Mouse (Mus musculus) heart, adult 11 months (tissue): Measurements from ENCODE around the gene Rbms1.

Experiments
- DNase-seq: peaks from one replicate; pipeline ENCODE4 v3.0.0; 2022

The Rbms1 gene

GRCm38 (mm10) chr2:60844259-60844658 is 118.7 kb downstream of the Rbms1 start:
- DNase-seq: no peak

DNA sequence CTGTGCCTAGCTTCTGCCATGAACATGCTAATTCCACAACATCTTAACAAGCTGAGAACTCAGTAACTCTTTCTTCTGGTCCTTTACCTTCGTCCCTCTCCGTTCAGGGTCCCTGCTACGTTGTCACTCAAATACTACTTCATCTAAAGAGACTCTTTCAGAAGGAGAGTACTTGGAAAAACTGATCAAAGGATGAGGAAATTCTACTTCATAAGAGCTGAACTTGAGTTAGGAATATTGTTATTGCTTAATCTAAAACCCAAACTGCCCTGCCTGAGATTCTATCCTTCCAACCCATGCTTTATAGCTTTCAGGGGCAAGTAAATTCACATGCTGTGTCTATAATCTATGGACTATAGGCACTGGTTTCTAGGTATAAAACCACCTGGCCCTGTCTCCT is 119.4 kb downstream of the Rbms1 start:
- DNase-seq: no peak

DNA sequence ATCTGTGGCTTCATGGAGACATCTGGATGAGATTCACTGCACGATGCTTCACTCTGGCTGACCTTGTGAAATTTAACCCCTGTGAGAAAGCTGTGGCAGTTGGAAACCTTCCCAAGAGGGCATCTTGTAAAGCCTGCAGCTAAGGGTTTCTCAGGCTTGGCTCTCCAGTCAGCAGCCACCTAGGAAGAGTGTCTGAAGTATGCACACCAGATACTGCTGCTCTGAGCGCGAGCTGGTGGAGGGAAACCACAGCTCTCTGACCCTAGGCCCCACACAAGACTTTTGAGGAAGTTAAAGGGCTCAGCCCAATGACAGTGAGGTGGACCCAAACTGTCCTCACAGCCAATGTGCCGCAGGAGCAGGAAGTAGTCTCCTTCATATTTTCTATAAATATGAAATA is 120.0 kb downstream of the Rbms1 start:
- DNase-seq: peak; percentile 96

DNA sequence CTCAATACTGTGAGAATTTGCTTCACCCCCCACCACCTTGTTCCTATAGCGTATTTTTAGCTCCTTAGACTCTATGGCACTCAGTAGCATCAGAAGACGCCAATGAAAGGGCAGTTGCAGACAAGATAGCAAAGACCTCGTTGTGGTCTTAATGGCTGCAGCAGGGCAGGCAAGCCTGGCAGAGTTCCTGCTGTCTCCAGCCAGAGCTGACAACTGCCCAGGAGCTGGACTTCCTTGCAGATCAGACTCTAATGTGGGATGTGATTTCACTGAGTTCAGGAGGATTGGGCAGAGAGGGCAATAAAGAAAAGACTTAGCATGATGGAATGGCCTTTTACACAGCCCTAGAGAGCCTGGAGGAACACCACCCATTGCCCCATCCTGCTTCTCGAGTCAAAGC is 122.1 kb downstream of the Rbms1 start:
- no peak for DNase-seq

- DNase-seq: no peak
Measured at GRCm38 (mm10) chr2:60839498-60839897, 123.5 kb downstream of the Rbms1 start.

- peak; percentile 99 for DNase-seq
Measured at GRCm38 (mm10) chr2:60838856-60839255, 124.1 kb downstream of the Rbms1 start.

DNA sequence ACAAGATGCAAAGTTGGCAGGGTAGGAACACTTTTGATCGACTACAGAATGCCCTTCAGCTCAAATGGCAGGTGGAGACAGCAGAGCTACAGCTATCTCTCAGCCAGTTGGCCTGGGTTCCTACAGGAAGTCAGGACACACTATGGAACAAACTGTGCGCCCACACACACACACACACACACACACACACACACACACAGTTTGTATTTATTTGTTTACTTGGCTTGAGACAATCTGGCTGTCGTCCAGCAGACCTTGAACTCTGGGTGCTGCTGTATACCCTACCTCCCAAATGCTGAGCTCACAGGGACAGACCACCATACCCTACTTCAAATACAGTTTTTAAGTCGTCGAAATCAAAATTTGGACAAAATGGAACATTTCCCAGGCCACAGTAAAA is 125.4 kb downstream of the Rbms1 start:
- peak; percentile 93 for DNase-seq

DNA sequence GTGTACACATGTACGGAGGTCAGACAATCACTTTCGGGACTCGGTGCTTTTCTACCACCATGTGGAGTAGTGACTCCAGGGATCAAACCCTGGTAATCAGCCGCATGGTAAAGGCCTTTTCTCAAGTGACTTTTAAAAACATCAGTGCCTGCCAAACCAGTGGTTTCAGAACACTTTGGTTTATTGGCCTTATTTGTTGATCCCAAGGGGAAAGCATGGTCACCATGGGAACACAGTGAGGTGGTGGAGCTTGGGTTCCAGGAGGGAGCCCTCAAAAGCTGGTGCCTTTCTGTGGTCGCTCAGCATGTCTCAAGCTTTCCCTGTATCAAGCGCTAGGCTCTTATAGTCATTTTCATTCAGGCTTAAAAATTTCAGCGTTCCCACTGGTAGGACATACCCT is 126.8 kb downstream of the Rbms1 start:
- DNase-seq: peak; percentile 93

DNA sequence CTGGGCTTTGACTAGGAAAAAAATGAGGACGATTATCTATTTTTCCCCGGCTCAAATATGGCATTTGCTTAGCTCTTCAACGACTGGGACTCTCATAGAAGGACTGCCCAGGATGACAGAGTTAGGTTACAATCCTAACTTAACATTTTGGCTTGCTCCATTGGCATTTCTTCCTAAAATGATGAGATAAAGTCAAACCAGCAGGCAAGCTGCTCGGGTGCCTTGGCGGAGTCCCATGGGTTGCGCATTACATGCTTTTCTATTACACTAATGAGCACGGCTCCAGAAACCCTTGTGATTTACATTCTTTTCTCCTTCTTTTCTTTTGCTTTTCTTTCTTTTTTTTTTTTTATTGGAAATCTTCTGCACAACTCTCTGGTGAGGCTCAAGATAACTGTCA is 128.7 kb downstream of the Rbms1 start:
- DNase-seq: peak; percentile 94

DNA sequence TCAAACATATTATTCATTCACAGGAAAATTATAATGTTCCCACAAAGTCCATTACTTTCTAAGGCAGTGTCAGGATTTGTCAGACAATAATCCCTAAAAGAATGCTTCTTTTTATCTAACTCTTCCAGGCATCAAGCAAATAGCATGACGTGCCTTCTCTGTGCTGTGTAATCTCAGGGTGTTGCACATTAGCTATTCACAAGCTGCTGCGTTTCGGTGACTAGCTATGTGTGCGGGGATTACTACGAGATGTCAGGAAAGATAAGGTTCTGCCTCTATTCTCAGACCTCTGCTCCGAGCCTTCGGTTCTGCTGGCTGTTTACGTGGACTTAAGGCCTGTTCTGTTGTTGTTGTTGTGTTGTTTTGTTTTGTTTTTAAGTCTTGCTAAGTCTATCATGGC is 130.7 kb downstream of the Rbms1 start:
- DNase-seq: no peak

GRCm38 (mm10) chr2:60830464-60830863 is 132.5 kb downstream of the Rbms1 start:
- peak; percentile 72 for DNase-seq

DNA sequence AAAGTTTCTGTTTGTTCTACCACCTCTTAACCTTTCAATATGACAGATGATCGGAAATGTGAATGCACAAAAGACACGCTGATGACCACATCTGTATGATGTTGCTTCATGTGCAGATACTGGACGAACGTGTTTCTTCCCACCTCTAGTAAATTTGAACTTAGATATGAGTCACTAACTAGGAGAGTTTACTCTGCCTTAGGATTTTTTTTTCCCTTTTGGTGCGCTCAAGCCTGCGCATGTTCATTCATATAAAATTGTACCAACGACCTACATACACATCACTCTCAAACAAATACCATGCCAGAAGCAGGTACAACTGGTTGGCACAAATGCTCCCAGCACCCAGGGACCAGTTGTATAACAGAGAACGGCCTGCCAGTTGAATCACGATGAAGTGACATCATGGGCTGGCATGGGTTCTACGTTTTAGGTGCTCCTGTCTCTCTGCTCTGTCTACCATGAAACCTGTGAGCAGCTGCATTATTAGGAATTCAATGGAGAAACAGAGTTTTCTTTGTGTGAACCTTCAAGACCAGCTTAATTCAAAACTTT is 134.0 kb downstream of the Rbms1 start:
- DNase-seq: peak; percentile 90

DNA sequence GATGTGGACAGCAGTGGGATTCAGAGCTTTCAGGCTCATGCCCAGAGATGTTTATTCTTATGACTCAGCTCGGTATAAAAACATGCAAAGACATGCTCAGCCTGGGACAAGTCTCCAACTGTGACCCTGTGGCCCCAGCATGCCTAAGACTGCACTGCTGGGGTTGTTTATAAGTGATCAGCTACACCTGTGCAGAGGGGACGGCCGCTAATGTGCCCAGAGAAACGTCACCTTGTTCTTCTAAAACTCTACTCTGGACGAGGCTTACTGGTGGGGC is 135.9 kb downstream of the Rbms1 start:
- DNase-seq: no peak

DNA sequence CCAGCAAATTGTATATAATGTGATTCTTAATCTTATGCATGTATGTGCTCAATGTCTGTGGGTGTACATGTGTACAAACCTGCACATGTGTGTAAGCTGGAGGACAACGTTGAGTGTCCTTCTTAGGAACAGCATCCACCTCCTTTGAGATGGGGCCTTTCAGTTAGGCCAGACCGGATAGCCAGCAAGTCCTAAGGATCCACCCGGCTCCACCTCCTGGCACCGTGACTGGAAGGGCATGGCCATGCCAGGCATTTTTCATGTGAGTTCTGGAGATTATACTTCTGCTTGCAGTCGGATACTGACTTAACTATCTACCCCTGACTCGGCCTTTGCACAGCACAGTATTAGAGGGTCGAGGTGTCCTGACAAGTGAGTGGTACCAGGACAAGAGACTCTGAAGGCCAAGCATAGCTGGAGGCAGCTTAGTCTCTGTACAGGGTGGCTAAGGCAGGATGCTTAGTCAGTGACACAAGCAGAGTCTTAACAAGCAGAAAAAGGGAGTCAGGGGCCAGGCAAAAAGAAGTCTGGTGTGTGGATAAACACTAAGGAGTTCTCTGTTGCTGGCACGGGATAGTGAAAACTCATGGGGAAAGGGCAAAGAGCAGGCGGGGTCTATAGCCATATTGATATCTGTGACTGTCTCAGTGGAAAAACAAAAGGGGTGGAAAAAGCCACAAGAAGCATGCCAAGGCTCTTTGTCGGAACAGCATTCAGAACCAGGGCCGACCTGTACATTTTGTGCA is 136.4 kb downstream of the Rbms1 start:
- DNase-seq: peak; percentile 93

DNA sequence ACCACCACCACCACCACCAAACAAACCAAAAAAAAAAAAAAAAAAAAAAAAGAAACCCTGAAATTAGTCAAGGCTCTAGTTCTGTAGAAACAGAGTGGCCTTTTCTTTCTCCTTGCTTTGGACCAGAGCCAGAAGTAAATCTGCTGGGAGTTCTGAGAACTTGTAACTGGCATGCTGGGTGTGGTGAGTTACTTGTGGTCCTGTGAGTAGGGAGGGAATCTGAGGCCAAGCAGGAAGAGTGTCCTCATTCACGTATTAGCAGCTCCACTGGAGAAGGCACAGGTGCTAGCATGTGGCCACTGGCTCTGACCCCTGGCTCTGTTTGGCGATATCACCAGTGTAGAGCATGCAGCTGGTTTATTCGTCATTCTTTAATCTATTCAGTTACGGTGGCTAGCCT is 137.3 kb downstream of the Rbms1 start:
- peak; percentile 98 for DNase-seq

- DNase-seq: peak; percentile 91
Measured at GRCm38 (mm10) chr2:60821635-60822034, 141.4 kb downstream of the Rbms1 start.

GRCm38 (mm10) chr2:60818632-60819031 is 144.4 kb downstream of the Rbms1 start:
- peak; percentile 94 for DNase-seq

DNA sequence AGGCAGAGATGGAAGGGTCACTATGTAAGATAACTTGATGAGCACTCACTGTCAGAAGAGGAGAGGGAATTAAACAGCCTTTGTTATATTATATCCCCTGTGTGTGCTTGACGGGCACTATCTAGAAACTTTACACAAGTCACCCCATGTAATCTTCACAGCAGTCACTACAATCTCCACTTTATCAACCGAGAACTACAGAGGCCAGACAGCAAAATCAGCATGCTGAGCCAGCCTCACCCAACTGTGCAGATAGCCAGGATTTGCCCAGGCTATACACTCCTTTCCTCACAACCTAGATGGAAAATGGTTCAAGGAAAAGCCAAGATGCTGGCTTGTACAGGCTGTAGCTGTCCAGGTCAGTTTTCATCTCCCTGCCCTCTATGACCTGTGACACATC is 146.7 kb downstream of the Rbms1 start:
- DNase-seq: peak; percentile 53

GRCm38 (mm10) chr2:60814788-60815187 is 148.2 kb downstream of the Rbms1 start:
- peak; percentile 91 for DNase-seq

GRCm38 (mm10) chr2:60812949-60813348 is 150.0 kb downstream of the Rbms1 start:
- peak; percentile 95 for DNase-seq

DNA sequence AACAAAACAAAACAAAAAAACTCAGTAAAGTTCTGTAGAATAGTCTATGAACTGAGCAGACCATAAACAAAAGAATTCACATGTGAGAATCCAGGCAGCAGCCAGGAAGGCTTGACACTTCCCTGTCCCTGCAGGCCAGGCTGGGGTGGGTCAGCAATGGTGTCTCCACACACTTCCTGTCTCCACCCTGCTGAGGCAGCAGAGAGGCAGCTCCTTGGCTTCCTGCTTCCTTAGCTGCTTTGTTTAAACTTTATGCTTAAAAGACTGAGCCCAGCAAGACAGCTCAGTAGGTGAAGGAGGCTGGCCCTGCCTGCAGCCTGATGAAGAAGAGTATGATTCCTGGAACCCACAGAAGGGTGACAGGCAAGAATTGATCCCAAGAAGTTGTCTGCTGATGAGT is 152.4 kb downstream of the Rbms1 start:
- peak; percentile 99 for DNase-seq

GRCm38 (mm10) chr2:60809441-60809921 is 153.5 kb downstream of the Rbms1 start:
- DNase-seq: peak; percentile 90

DNA sequence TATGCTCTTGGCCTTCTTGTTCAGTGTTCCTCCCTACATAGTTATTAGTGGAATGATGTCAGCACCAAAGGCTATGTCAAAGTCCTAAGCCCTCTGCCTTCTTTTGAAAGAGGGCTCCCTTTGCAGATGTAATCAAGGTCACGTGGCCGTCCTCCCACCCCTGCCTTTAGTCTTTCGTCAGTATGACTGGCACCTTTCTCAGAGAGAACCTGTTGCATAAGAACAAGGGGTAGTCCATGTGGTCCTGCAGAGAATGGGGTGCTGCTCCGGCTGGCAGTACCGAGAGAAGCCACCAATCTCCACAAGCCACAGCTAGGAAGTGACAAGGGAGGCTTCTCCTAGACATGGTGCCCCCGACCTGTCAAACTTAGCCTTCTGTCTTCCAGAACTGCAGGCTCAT is 154.2 kb downstream of the Rbms1 start:
- peak; percentile 77 for DNase-seq

DNA sequence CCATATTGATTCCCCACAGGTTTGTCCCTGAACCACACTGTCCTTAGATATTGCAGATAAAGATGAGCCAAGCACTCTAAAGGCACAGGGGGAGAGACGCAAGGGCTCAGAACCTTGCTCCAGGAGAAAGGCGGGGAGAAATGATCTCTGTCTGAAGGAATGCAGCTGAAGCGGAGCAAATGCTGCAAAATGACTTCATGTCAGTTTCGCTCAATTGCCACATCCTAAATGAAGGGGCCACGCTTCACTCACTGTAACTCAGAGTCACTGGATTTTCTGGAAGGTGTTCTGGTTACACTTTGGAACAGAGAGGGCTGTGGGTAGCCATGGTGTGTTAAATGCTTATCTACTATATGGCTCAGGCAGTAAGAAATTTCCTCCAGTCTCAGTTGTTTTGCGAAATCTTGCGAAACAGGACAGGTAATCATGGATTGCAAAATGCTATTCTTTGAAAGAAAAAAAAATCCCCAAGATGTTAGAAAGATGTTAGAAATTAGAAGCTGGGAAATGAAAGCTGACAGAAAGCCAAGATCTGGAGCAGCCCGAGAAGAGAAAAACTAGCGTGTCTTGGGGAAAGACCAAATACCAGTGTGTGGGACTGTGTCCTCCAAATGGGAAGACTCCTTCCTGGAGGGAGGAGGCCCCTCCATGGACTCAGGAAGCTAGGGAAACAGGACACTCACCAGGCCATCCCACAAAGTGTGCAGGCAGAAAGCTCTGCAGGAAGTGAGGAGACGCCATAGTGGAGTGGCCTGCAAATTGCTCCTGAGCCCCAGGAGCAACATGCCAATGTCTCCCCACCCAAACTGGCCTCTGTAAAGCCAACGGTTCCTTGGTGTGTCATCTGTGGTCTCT is 155.4 kb downstream of the Rbms1 start:
- peak; percentile 95 for DNase-seq
